Mouse (Mus musculus) embryonic fibroblast, embryonic 13.5 days (primary cell): ENCODE measurements around the gene Olfr494.

Source experiments
- CTCF ChIP-seq: IDR thresholded peaks from 2 replicates; pipeline ENCODE4 v1.5.1; 2011; ENCODE audit warnings: mild to moderate bottlenecking, control low read depth, low read length, moderate library complexity, borderline replicate concordance; ENCODE audit not compliant: insufficient read depth
- POLR2A ChIP-seq: IDR thresholded peaks from 2 replicates; pipeline ENCODE4 v1.6.1; 2011; ENCODE audit warnings: low read depth, mild to moderate bottlenecking, control low read depth, low read length, moderate library complexity

DNA sequence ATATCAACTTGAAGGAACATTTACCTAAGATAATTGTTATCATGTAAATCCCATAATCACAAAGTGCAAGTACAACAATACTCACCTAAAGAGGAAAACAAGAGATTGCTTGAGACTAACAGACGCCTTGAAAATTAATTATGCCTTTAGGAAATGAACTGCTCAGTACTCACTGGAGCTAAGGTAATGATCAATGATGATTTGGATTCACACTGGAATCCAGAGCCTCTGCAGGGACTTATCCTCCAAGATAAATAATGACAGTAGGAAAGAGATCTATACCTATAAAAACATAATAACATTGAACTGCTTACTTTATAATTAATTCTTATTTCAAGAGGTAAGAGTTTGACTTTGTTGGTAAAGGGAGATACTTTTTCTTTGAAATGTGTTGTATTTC is 27.7 kb downstream of the Olfr494 start, which contains the start of gene Olfr495:
- TF ChIP-seq CTCF, result no peak
- no peak for TF ChIP-seq POLR2A
